Mouse (Mus musculus) lung, embryonic 15.5 days (tissue): ENCODE data around the gene Mapk13. TPM values are rescaled to one million over a fixed set of nuclear protein-coding genes. Genes with fewer than 3 reads are reported as not detected.

Source experiments
- ATAC-seq: fragments of 200-750 bp; cut with Nextera tagmentation; 2 replicates; pipeline ENCODE4 v1.8.0; 2017; ENCODE audit warnings: moderate number of reproducible peaks, borderline replicate concordance; ENCODE audit not compliant: low FRiP score, low TSS enrichment; ENCODE audit errors: extremely low read depth
- H3K27ac ChIP-seq: fragments of 300-500 bp; sonication (generic); 2 replicates; pipeline ENCODE4 v1.5.1; 2015; ENCODE audit warnings: moderate library complexity, mild to moderate bottlenecking, inconsistent platforms
- H3K27me3 ChIP-seq: fragments of 300-500 bp; sonication (generic); 2 replicates; pipeline ENCODE4 v1.6.1; 2015; ENCODE audit warnings: inconsistent platforms
- H3K36me3 ChIP-seq: fragments of 300-500 bp; sonication (generic); 2 replicates; pipeline ENCODE4 v1.6.1; 2015; ENCODE audit warnings: inconsistent platforms
- H3K4me1 ChIP-seq: fragments of 300-500 bp; sonication (generic); 2 replicates; pipeline ENCODE4 v1.6.1; 2015; ENCODE audit warnings: inconsistent platforms
- H3K4me2 ChIP-seq: fragments of 300-500 bp; sonication (generic); 2 replicates; pipeline ENCODE4 v1.6.1; 2015; ENCODE audit warnings: inconsistent platforms, mild to moderate bottlenecking, moderate library complexity
- H3K4me3 ChIP-seq: fragments of 300-500 bp; sonication (generic); 2 replicates; pipeline ENCODE4 v1.5.1; 2015; ENCODE audit warnings: mild to moderate bottlenecking, inconsistent platforms
- H3K9ac ChIP-seq: fragments of 300-500 bp; sonication (generic); 2 replicates; pipeline ENCODE4 v1.6.1; 2015; ENCODE audit warnings: inconsistent platforms
- H3K9me3 ChIP-seq: fragments of 300-500 bp; sonication (generic); 2 replicates; pipeline ENCODE4 v1.6.1; 2016; ENCODE audit warnings: inconsistent platforms
- WGBS: fragments of 180-500 bp; shearing (Covaris S2); methylation state at CpG from one replicate; pipeline ENCODE4 v1.1.7; 2015; 5-methylcytosine and 5-hydroxymethylcytosine counted together
- polyA plus RNA-seq: library from polyadenylated mRNA; unstranded; fragments of >200 nt; fragmentation: Nextera tagmentation; extraction: Ambion mirVana; gene quantifications from 2 replicates; pipeline ENCODE4 v1.2.1, GENCODE M21; 2015

Mapk13 gene
- polyA plus RNA-seq, 1 experiment from 2014 or later: 75.2 TPM

DNA sequence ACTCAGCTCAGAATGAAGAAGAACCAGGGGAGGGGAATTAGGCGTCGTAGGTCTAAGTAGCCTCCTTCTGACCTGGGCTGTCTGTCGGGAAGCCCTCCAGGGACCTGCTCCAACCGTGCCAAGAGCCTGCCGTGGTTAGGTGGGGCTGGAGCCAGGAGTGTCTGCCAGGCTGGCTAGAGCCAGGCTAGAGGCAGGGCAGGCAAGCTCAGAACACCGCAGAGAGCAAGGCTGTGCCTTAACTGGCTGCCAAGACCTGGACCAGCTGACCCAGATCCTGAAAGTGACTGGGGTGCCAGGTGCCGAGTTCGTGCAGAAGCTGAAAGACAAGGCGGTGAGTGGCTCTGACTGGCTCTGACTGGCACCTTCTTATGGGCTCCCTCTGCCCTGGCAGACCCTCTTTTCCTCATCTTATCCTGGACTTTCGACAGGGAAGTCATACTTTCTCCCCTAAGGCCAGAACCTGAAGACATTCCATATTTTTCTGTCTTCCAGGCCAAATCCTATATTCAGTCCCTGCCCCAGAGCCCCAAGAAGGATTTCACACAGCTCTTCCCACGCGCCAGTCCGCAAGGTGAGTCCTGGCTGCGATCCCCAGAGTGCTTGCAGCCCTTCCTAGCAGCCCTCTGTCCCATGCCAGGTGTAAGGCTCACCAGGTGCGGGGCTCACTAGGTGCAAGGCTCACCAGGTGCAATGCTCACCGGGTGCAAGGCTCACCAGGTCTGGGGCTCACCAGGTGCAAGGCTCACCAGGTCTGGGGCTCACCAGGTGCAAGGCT lies 8.3 kb downstream of the Mapk13 start:
- Histone ChIP-seq H3K4me1 (no peaks in the 10 kb centered on the region), H3K36me3 (no peaks in the 10 kb centered on the region), H3K9me3 (no peaks in the 10 kb centered on the region), H3K4me2 (no peak overlapping the region), H3K9ac (no peak overlapping the region), H3K4me3 (no peak overlapping the region), H3K27me3 (no peaks in the 10 kb centered on the region), H3K27ac (no peak overlapping the region)
- 82% methylated on average over 16 of the region's 16 CpGs for WGBS
- no peak for ATAC-seq

DNA sequence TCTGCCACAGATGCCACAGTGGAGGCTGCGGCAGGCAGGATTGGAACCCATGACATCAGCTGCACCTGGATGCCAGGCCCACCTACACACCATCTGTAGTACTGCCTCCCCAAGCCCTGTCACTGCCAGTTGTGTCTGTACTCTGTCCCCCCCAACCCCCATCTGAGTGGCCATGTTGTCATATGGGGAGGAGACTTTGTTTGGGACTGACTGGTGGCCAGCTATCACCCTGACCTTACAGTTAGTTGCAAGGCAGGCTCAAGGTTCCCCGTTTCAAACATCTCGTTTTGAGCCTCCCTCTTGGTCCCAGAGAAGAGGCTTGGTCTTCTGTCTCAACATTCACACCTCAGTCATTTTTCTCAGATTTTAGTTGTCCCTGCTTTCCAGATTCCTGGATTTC lies 10.6 kb downstream of the Mapk13 start:
- Histone ChIP-seq H3K9me3 (no peaks in the 10 kb centered on the region), H3K27ac (no peak overlapping the region), H3K4me1 (no peaks in the 10 kb centered on the region), H3K36me3 (no peaks in the 10 kb centered on the region), H3K27me3 (no peaks in the 10 kb centered on the region), H3K4me3 (no peak overlapping the region), H3K9ac (no peak overlapping the region), H3K4me2 (no peak overlapping the region)
- WGBS: 88% methylated on average over 3 of the region's 3 CpGs
- ATAC-seq: no peak

DNA sequence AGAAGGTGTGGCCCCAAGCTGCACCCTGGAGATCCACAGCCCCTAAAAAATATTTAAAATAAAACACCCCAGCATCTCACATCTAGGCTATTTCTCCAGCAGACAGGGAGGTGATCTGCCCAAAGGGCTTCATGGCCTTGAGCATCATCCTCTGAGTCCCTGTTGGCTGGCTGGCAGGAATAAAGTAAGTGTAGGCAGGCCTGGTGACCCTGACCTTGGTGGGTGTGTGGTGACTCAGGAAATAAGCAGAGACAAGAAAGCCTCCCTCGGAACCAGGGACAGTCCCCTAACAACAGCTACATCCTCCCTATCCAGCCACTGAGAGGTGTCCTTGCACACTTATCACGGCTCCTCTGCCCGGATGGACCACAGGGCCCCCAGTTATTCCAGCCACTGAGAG lies 11.7 kb downstream of the Mapk13 start:
- Histone ChIP-seq H3K9me3 (no peaks in the 10 kb centered on the region), H3K4me1 (no peaks in the 10 kb centered on the region), H3K4me3 (no peak overlapping the region), H3K4me2 (no peak overlapping the region), H3K27me3 (no peaks in the 10 kb centered on the region), H3K36me3 (no peaks in the 10 kb centered on the region), H3K27ac (no peak overlapping the region), H3K9ac (no peak overlapping the region)
- WGBS: 42% methylated on average over 3 of the region's 3 CpGs
- no peak for ATAC-seq

DNA sequence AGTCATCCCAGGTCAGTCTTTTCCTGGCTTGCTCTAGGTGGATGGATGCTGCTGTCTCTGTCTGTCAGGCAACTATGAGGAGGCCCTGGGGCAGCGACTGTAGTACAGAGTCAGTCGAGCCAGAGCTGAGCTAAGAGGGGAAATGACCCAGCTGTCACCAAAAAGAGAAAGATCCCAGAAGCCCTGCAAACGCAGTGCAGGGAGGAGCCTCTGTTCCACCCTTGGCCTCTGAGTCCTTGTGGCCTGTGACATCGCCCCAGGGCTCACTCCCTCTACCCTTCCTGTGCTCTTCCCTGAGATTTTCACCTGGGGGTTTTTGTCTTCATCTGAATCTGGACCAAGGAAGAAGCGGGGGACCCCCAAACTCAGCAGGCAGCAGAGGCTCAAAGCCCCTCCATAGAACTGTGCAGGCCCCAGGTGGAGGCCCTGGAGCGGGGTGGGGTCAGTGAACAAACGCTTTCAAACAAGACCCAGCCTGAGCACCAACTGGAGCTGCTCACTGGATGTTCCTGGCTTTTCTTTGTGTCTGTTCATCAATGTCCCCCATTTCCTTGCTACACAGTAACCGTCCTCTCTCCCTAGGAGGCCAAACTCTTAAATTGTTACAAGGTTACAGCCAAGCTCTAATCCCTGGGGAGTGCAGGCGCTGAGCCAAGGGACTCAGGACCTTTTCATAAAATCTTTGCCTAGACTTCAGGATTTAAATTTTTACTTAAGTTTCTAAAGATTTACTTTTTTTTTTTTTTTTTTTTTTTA lies 12.4 kb downstream of the Mapk13 start:
- no peaks in the 10 kb centered on the region for H3K9me3 ChIP-seq
- H3K36me3 ChIP-seq: no peaks in the 10 kb centered on the region
- no peak overlapping the region for H3K9ac ChIP-seq
- ATAC-seq: no peak
- H3K4me2 ChIP-seq: no peak overlapping the region
- no peaks in the 10 kb centered on the region for H3K4me1 ChIP-seq
- no peak overlapping the region for H3K27ac ChIP-seq
- 54% methylated on average over 9 of the region's 9 CpGs for WGBS
- no peaks in the 10 kb centered on the region for H3K27me3 ChIP-seq
- no peak overlapping the region for H3K4me3 ChIP-seq

DNA sequence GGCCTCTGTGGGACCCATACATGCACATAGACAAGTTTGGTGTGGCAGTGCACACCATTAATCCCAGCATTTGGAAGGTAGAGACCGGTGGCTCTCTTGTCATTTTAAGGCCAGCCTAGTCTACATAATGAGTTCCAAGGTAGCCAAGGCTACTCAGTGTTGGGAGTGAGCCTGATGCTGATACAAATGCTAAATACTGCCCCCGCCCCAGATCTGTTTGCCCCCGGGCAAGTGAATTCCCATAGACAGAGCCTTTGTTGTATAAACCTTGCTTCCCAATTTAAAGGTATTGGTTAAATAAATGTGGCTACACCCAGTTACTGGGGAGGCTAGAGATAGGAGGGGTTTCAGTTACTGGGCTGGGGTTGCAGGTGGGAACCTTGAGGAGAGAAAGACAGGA lies 15.9 kb downstream of the Mapk13 start:
- Histone ChIP-seq H3K4me2 (no peak overlapping the region), H3K4me3 (no peak overlapping the region), H3K9me3 (no peaks in the 10 kb centered on the region), H3K27me3 (no peaks in the 10 kb centered on the region), H3K36me3 (no peaks in the 10 kb centered on the region), H3K4me1 (no peaks in the 10 kb centered on the region), H3K27ac (no peak overlapping the region), H3K9ac (no peak overlapping the region)
- ATAC-seq: no peak
- WGBS: 80% methylated on average over 3 of the region's 3 CpGs

DNA sequence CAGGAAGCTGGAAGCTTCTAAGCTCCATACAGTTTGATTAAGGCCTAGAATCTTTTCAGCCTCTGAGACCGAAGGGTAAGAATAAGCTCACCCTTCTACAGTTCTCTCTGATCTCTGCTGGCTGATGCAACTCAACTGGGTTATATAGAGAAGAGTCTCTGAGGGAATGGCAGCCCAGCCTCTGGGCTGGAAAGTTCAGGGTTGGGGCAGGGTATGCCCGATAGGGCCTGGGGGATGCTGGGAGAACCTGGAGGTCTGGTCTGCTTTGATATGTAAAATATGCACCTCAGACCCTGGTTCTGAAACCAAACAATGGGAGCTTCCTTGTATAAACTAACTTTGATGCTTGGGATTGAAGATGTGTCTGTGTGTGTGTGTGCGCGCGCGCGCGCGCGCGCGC lies 18.4 kb downstream of the Mapk13 start:
- H3K4me2 ChIP-seq: no peak overlapping the region
- no peaks in the 10 kb centered on the region for H3K27me3 ChIP-seq
- no peak overlapping the region for H3K4me3 ChIP-seq
- no peak for ATAC-seq
- H3K9me3 ChIP-seq: no peaks in the 10 kb centered on the region
- H3K4me1 ChIP-seq: no peaks in the 10 kb centered on the region
- H3K36me3 ChIP-seq: no peaks in the 10 kb centered on the region
- H3K9ac ChIP-seq: no peak overlapping the region
- H3K27ac ChIP-seq: no peak overlapping the region
- WGBS: 96% methylated on average over 12 of the region's 12 CpGs

DNA sequence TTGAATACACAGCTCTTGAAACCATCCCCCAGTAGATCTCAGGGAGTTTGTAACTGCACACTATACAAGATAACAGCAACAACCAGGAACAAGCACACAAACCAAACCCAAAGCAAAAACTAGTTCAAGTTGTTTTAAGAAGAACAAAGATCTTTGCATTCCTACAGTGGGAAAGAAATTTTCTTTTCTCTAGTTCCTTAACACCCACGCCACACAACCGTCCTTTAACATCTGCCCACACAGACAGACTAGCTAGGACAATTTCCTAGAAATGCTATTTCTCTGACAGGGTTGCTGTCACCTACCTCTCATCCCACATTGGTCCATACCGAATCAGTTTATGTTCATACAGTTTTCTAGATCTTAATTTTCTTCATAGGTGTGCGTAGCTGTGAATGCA lies 27.9 kb downstream of the Mapk13 start:
- Histone ChIP-seq H3K9ac (no peak overlapping the region), H3K36me3 (no peaks in the 10 kb centered on the region), H3K4me3 (no peak overlapping the region), H3K9me3 (peaks cover 3% of the 10 kb centered on the region; the same call in 1 of the 2 replicates), H3K27ac (no peak overlapping the region), H3K27me3 (no peaks in the 10 kb centered on the region), H3K4me2 (no peak overlapping the region), H3K4me1 (peaks cover 14% of the 10 kb centered on the region)
- WGBS: 85% methylated on average over 4 of the region's 4 CpGs
- ATAC-seq: no peak

DNA sequence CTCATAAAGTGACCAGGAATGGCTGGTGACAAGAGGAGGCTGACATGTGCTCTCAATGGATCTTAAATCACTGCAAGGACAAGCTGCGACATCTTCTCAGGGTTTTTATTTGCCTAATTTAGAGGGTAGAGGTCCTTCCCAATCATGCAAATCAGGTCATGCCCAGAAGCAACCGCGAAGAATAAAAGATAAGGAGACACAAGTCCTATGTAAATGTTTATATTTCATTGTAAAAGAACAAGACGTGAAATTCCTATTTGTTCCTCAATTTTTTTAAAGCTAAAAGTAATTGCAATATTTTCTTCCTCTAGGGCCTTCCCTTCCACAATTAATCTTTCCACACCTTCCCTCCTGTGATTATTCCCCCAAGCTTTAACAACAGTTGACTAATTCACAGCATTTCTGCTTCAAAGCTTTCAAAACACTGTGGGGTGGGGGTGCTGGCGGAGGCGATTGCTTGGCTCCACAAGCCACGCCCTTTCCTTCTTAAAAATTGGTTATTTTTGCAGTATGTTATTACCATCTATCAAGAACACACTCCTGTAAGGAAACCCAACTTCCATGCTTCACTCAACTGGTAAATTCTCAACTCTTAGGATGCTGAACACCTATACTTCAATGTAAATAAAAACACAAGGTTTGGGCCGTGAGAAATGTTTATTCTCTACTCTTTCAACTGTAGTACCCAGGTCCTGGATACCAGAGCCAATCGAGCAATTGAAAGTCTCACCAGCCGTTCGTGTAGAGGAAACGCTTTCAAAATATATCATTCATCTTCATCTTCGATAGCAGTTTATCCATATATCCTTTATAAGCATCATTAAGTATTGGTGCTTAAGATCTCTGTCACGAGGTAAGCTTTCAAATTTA lies 30.4 kb downstream of the Mapk13 start:
- H3K9me3 ChIP-seq: peaks cover 3% of the 10 kb centered on the region; the same call in 1 of the 2 replicates
- peak overlapping the region; percentile 96 for H3K4me2 ChIP-seq
- H3K27me3 ChIP-seq: no peaks in the 10 kb centered on the region
- peak overlapping the region; percentile 89 for H3K4me3 ChIP-seq
- ATAC-seq: no peak
- whole genome bisulfite sequencing: 4% methylated on average over 14 of the region's 14 CpGs
- peak overlapping the region; percentile 98 for H3K27ac ChIP-seq
- peaks cover 29% of the 10 kb centered on the region for H3K4me1 ChIP-seq
- no peak overlapping the region for H3K9ac ChIP-seq
- H3K36me3 ChIP-seq: no peaks in the 10 kb centered on the region

DNA sequence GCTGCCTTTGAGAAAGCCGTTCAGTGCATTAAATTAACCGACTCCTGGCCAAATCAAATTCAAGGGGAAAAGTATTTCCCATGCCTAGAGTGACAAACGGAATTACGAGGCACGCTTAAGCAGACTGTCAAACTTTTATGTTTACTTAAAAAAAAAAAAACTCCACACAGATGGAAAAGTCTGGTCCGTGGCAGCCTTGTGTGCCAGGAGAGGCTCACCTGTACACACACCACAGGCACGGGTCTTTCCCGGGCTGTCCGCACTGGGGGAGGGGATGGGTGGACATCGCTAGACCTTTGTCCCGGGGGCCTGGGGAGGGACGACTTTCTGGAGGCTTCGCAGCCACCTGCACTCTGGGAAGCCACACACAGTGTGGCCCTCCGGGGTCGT lies 31.2 kb downstream of the Mapk13 start:
- Histone ChIP-seq H3K27me3 (no peaks in the 10 kb centered on the region), H3K36me3 (no peaks in the 10 kb centered on the region), H3K4me2 (peak overlapping the region; percentile 96), H3K4me1 (peaks cover 29% of the 10 kb centered on the region), H3K4me3 (peak overlapping the region; percentile 89), H3K9me3 (no peaks in the 10 kb centered on the region), H3K9ac (peak overlapping the region; percentile 99), H3K27ac (peak overlapping the region; percentile 98)
- under 1% methylated on average over 15 of the region's 15 CpGs for WGBS
- peak; percentile 28 for ATAC-seq

DNA sequence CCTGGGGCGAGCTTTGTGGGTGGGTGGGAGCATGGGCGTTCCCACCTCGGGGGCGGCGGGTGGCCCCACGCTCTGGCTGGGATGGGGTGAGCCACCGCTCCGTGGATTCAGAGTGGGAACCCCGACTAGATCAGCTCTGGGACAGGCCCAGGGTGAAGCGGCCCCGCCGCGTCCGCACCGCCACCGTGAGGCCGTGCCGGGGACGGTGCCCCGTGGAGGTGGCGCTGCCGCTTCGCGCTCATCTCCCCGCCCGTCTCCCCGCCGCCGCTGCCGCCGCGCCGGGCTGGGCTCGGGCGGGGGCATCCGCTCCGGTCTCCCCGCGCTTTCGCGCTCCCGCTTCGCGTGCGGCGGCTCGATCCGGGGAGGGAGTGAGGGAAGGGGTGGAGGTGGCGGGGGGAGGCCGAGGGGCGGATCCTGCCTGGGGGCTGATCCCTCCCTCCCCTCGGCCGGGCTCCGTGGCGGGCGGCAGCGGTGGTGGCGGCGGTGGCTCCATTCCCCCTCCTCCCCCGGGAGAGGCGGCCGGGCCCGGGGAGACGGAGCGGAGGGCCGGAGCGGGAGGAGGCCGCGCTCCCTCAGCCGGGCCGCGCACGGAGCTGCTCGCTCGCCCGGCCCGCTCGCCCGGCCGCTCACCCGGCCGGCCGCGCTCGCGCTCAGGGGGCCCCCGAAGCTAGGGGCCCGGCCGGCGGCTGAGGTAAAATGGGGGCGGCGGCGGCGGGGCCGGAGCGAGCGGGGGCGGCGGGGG lies 31.7 kb downstream of the Mapk13 start, which contains the start of gene Brpf3:
Gene Brpf3, plus strand, starts transcription at position 420 of the 742 bp plus-strand sequence.
- Histone ChIP-seq H3K36me3 (peaks cover 2% of the 10 kb centered on the region), H3K27me3 (no peaks in the 10 kb centered on the region), H3K4me1 (peaks cover 29% of the 10 kb centered on the region), H3K4me2 (peak within 1 kb of the TSS; percentile 96), H3K9me3 (no peaks in the 10 kb centered on the region), H3K9ac (peak within 1 kb of the TSS; percentile 99), H3K27ac (peak within 1 kb of the TSS; percentile 98), H3K4me3 (peak within 1 kb of the TSS; percentile 89)
- under 1% methylated on average over 42 of the region's 99 CpGs for WGBS
- ATAC-seq: peak; percentile 82

DNA sequence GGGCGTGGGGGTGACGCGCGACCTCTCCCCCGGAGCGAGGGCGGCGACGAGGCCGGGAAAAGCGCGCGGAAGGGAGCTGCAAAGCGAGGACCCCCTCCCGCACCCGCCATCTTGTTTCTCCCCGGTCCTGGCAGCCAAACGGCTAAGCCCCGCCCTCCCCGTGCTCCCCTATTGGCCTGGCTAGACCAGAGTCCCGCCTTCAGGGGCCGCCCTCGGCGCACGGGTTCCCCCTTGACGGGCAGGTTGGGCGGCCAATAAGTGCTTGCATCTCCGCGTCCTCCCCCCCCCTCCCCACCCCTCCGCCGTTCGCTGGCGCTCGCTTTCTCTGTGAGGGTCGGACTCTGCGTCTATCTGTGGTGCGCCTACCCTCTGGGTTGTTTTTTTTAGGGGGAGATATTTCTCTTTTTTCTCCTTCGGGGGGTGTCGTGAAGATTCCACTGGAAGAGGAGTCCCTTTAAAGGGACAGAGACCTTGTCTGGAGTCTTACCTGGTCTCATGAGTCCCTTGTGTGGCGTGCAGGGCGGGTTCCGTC lies 32.4 kb downstream of the Mapk13 start:
- under 1% methylated on average over 29 of the region's 42 CpGs for WGBS
- Histone ChIP-seq H3K36me3 (peaks cover 9% of the 10 kb centered on the region), H3K4me2 (peak overlapping the region; percentile 96), H3K27ac (peak overlapping the region; percentile 98), H3K9me3 (no peaks in the 10 kb centered on the region), H3K9ac (peak overlapping the region; percentile 99), H3K4me3 (peak overlapping the region; percentile 89), H3K4me1 (peaks cover 29% of the 10 kb centered on the region), H3K27me3 (no peaks in the 10 kb centered on the region)
- peak; percentile 98 for ATAC-seq
